Mouse (Mus musculus): ENCODE results near the gene Abr. TPM values are rescaled to one million over a fixed set of nuclear protein-coding genes. Genes with fewer than 3 reads are reported as not detected.

Abr gene
- polyA plus RNA-seq, 1 experiment = 30.6 TPM

- no peak overlapping the region for H3K4me3 ChIP-seq (ENCODE audit: low read depth, low read length)
- peak overlapping the region; percentile 20; the same call in 1 of the 2 replicates for H3K27ac ChIP-seq (ENCODE audit: insufficient read depth, low read length)
- H3K9ac ChIP-seq (ENCODE audit: low read depth, poor library complexity, severe bottlenecking) = no peak overlapping the region
These were observed 154.6 kb downstream of the Abr start for GRCm38 (mm10) chr11:76467487-76468005.

GRCm38 (mm10) chr11:76467073-76467472, 155.0 kb downstream of the Abr start:
- Histone ChIP-seq H3K27me3 (ENCODE audit: control insufficient read depth, insufficient read depth, low read length, poor library complexity, severe bottlenecking) (no peaks in the 10 kb centered on the region), H3K9ac (ENCODE audit: low read depth, poor library complexity, severe bottlenecking) (no peak overlapping the region), H3K36me3 (ENCODE audit: control insufficient read depth, insufficient read depth, low read length, poor library complexity, severe bottlenecking) (no peaks in the 10 kb centered on the region; the same call in 1 of the 2 replicates), H3K4me3 (ENCODE audit: low read depth, low read length) (no peak overlapping the region), H3K4me1 (ENCODE audit: control insufficient read depth, insufficient read depth, low read length) (peaks cover 4% of the 10 kb centered on the region), H3K27ac (ENCODE audit: insufficient read depth, low read length) (no peak overlapping the region), H3K9me3 (replicated peaks; ENCODE audit: control insufficient read depth, insufficient read depth, low read length, poor library complexity, severe bottlenecking) (no peaks in the 10 kb centered on the region)
- TF ChIP-seq EP300 (IDR thresholded peaks at IDR 0.05; ENCODE audit: insufficient read depth, low read depth, low read length) = no peak
- no peak for TF ChIP-seq CTCF (IDR thresholded peaks at IDR 0.05; ENCODE audit: low read depth, low read length)
- TF ChIP-seq POLR2A (IDR thresholded peaks at IDR 0.05; ENCODE audit: insufficient read depth, low read length) = no peak

More at GRCm38 (mm10) chr11:76467487-76468005, 154.6 kb downstream of the Abr start:
- no peaks in the 10 kb centered on the region; the same call in 1 of the 2 replicates for H3K36me3 ChIP-seq (ENCODE audit: control insufficient read depth, insufficient read depth, low read length, poor library complexity, severe bottlenecking)
- peaks cover 4% of the 10 kb centered on the region for H3K4me1 ChIP-seq (ENCODE audit: control insufficient read depth, insufficient read depth, low read length)
- no peaks in the 10 kb centered on the region for H3K27me3 ChIP-seq (ENCODE audit: control insufficient read depth, insufficient read depth, low read length, poor library complexity, severe bottlenecking)
- no peaks in the 10 kb centered on the region for H3K9me3 ChIP-seq (replicated peaks; ENCODE audit: control insufficient read depth, insufficient read depth, low read length, poor library complexity, severe bottlenecking)
- no peak for TF ChIP-seq POLR2A (IDR thresholded peaks at IDR 0.05; ENCODE audit: insufficient read depth, low read length)
- no peak for TF ChIP-seq CTCF (IDR thresholded peaks at IDR 0.05; ENCODE audit: low read depth, low read length)
- TF ChIP-seq EP300 (IDR thresholded peaks at IDR 0.05; ENCODE audit: insufficient read depth, low read depth, low read length) = peak; percentile 57; the same call in 1 of the 2 replicates

DNA sequence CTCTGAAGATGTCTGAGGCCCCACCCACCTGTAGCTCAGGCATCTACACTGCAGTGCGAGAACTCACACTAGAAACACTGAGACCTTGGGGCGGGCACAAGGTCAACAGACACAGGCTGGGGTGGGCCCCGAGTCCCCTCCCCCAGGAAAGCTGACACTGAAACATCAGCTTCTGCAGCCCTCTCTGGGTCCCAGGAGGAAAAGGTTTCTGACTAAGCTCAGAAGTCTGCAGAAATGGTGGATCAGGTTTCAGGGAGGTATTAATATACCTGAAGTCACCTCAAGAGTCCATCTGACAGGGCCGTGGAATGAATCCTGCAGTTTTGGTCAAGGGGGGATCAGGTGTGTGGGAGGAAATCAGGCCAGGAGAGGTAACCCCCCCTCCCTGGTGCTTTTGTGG, 156.2 kb downstream of the Abr start:
- no peak overlapping the region for H3K9ac ChIP-seq (ENCODE audit: low read depth, poor library complexity, severe bottlenecking)
- no peak overlapping the region for H3K4me3 ChIP-seq (ENCODE audit: low read depth, low read length)
- no peak for TF ChIP-seq EP300 (IDR thresholded peaks at IDR 0.05; ENCODE audit: insufficient read depth, low read depth, low read length)
- no peak for TF ChIP-seq CTCF (IDR thresholded peaks at IDR 0.05; ENCODE audit: low read depth, low read length)
- no peak for TF ChIP-seq POLR2A (IDR thresholded peaks at IDR 0.05; ENCODE audit: insufficient read depth, low read length)
- H3K27ac ChIP-seq (ENCODE audit: insufficient read depth, low read length) = no peak overlapping the region
- H3K27me3 ChIP-seq (ENCODE audit: control insufficient read depth, insufficient read depth, low read length, poor library complexity, severe bottlenecking) = no peaks in the 10 kb centered on the region
- no peaks in the 10 kb centered on the region for H3K9me3 ChIP-seq (replicated peaks; ENCODE audit: control insufficient read depth, insufficient read depth, low read length, poor library complexity, severe bottlenecking)
- peaks cover 4% of the 10 kb centered on the region for H3K4me1 ChIP-seq (ENCODE audit: control insufficient read depth, insufficient read depth, low read length)
- H3K36me3 ChIP-seq (ENCODE audit: control insufficient read depth, insufficient read depth, low read length, poor library complexity, severe bottlenecking) = no peaks in the 10 kb centered on the region; the same call in none of the 2 replicates

DNA sequence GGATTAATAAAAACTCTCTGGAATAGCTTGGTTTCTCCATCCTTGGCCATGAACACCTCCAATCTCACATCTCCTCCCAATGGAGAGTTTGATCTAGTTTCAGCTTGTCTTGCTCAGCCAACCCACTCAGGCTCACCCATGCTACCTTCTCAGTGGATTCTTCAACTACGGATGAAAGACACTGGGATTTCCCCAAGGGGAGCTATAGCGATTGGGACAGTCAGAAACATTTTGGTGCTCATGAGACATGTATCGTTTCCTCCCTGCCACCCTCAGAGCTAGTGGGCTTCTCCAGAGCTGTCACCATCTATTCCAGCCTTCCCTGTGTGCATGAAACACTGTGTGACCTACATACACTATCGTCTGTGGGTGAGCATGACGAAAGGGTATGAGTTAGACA, 160.4 kb downstream of the Abr start:
- Histone ChIP-seq H3K9me3 (replicated peaks; ENCODE audit: control insufficient read depth, insufficient read depth, low read length, poor library complexity, severe bottlenecking) (no peaks in the 10 kb centered on the region), H3K36me3 (ENCODE audit: control insufficient read depth, insufficient read depth, low read length, poor library complexity, severe bottlenecking) (no peaks in the 10 kb centered on the region; the same call in none of the 2 replicates), H3K27me3 (ENCODE audit: control insufficient read depth, insufficient read depth, low read length, poor library complexity, severe bottlenecking) (no peaks in the 10 kb centered on the region), H3K27ac (ENCODE audit: insufficient read depth, low read length) (no peak overlapping the region), H3K4me1 (ENCODE audit: control insufficient read depth, insufficient read depth, low read length) (peaks cover 6% of the 10 kb centered on the region), H3K4me3 (ENCODE audit: low read depth, low read length) (no peak overlapping the region), H3K9ac (ENCODE audit: low read depth, poor library complexity, severe bottlenecking) (no peak overlapping the region)
- no peak for TF ChIP-seq CTCF (IDR thresholded peaks at IDR 0.05; ENCODE audit: low read depth, low read length)
- no peak for TF ChIP-seq EP300 (IDR thresholded peaks at IDR 0.05; ENCODE audit: insufficient read depth, low read depth, low read length)
- TF ChIP-seq POLR2A (IDR thresholded peaks at IDR 0.05; ENCODE audit: insufficient read depth, low read length) = no peak

DNA sequence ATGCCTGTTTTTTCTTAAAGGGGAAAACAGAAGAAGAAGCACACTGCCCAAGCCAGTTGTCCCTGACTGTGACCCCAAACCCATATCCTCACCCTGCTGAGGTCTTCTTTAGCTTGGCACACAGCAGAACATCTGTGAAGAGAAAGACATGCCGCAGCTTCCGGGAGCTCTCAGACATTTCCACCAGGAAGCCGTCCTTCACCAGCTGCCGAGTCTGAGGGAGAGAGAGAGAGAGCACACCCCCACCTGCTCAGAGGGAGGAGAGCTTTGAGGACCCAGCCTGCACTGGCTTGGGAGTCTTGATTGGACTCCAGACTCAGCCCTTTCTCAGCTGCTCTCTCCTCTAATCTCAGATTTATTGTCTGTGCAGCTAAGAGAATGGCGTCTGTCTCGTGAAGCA, 160.9 kb downstream of the Abr start:
- no peaks in the 10 kb centered on the region; the same call in none of the 2 replicates for H3K36me3 ChIP-seq (ENCODE audit: control insufficient read depth, insufficient read depth, low read length, poor library complexity, severe bottlenecking)
- H3K27ac ChIP-seq (ENCODE audit: insufficient read depth, low read length) = no peak overlapping the region
- TF ChIP-seq EP300 (IDR thresholded peaks at IDR 0.05; ENCODE audit: insufficient read depth, low read depth, low read length) (no peak), CTCF (IDR thresholded peaks at IDR 0.05; ENCODE audit: low read depth, low read length) (no peak), POLR2A (IDR thresholded peaks at IDR 0.05; ENCODE audit: insufficient read depth, low read length) (no peak)
- no peak overlapping the region for H3K4me3 ChIP-seq (ENCODE audit: low read depth, low read length)
- H3K9ac ChIP-seq (ENCODE audit: low read depth, poor library complexity, severe bottlenecking) = no peak overlapping the region
- no peaks in the 10 kb centered on the region for H3K27me3 ChIP-seq (ENCODE audit: control insufficient read depth, insufficient read depth, low read length, poor library complexity, severe bottlenecking)
- H3K4me1 ChIP-seq (ENCODE audit: control insufficient read depth, insufficient read depth, low read length) = peaks cover 6% of the 10 kb centered on the region
- no peaks in the 10 kb centered on the region for H3K9me3 ChIP-seq (replicated peaks; ENCODE audit: control insufficient read depth, insufficient read depth, low read length, poor library complexity, severe bottlenecking)

DNA sequence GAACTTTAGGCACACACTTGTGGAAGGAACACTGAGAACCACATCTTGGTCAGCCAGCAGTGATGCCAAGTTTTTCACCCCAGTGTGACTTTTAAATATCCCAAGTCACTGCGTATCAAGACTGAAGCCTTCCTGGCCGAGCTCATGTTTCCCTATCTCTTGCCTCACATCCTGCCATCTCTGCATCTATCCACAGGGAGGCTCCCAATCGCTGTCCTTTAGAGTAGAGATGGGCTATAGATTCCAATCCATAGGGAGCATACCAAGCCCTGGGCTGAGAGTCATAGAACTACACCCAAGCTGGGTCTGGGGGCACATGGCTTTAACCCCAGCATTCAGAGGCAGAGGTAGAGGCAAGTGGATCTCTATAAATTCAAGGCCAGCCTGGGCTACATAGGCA, 162.6 kb downstream of the Abr start:
- H3K27me3 ChIP-seq (ENCODE audit: control insufficient read depth, insufficient read depth, low read length, poor library complexity, severe bottlenecking) = no peaks in the 10 kb centered on the region
- H3K4me1 ChIP-seq (ENCODE audit: control insufficient read depth, insufficient read depth, low read length) = peaks cover 6% of the 10 kb centered on the region
- H3K4me3 ChIP-seq (ENCODE audit: low read depth, low read length) = no peak overlapping the region
- TF ChIP-seq EP300 (IDR thresholded peaks at IDR 0.05; ENCODE audit: insufficient read depth, low read depth, low read length) (no peak), POLR2A (IDR thresholded peaks at IDR 0.05; ENCODE audit: insufficient read depth, low read length) (no peak), CTCF (IDR thresholded peaks at IDR 0.05; ENCODE audit: low read depth, low read length) (peak; percentile 21)
- H3K9me3 ChIP-seq (replicated peaks; ENCODE audit: control insufficient read depth, insufficient read depth, low read length, poor library complexity, severe bottlenecking) = no peaks in the 10 kb centered on the region
- peaks cover 5% of the 10 kb centered on the region for H3K36me3 ChIP-seq (ENCODE audit: control insufficient read depth, insufficient read depth, low read length, poor library complexity, severe bottlenecking)
- H3K27ac ChIP-seq (ENCODE audit: insufficient read depth, low read length) = no peak overlapping the region
- no peak overlapping the region for H3K9ac ChIP-seq (ENCODE audit: low read depth, poor library complexity, severe bottlenecking)
